ENCODE assay signal across 12 mouse cellular contexts in the genomic region with DNA sequence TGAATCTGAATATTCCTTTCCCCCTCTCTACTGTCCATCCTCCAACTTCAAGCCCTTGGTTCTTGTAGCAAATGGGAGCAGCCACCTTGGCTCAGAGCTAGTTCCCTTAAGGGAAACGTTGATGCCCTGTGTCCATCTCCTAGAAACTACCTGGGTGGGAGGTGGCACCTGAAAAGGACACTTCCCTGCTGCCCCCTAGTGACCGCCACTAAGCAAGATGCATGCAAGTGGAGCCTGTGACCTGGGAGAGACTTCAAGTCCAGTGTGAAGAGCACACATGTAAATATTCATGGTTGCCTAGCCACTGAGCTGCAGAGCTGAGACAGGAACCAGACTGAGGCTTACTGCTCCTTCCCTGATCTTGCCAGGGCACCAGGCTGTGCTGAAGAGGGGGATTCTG.
DNase-seq lines count a peak whose midpoint lies in the region; ATAC-seq and TF ChIP-seq lines count a peak whose summit lies in the region.
"Had no signal": no experiment of that assay in that cellular context is flagged by ENCODE, and none has a peak within 500 bp of the region (broad histone marks: within the 10 kb centered on the region; RNA-seq: fewer than 3 reads in every experiment).

No protein-coding gene starts in this region.

- H3K36me3 ChIP-seq in liver, postnatal 0 days (replicated peaks; ENCODE audit: insufficient read depth, low read length), result no peaks in the 10 kb centered on the region
- H3K36me3 ChIP-seq in liver, embryonic 11.5 days (ENCODE audit: control insufficient read depth, insufficient read depth, low read length), result no peaks in the 10 kb centered on the region
- H3K36me3 ChIP-seq in stomach, postnatal 0 days (ENCODE audit: control insufficient read depth, insufficient read depth, low read length), result no peaks in the 10 kb centered on the region
- H3K36me3 ChIP-seq in heart, embryonic 11.5 days (ENCODE audit: control insufficient read depth, insufficient read depth, low read length), result no peaks in the 10 kb centered on the region
- H3K36me3 ChIP-seq: heart, embryonic 13.5 days; limb, embryonic 15.5 days had no signal

- no peak for ATAC-seq in liver, postnatal 0 days
- no peak for ATAC-seq in liver, embryonic 11.5 days (replicated peaks; ENCODE audit: low FRiP score)
- ATAC-seq in stomach, postnatal 0 days (ENCODE audit: low FRiP score, low TSS enrichment), result no peak
- no peak for ATAC-seq in heart, embryonic 11.5 days (replicated peaks; ENCODE audit: insufficient number of reproducible peaks, low FRiP score, low TSS enrichment)
- ATAC-seq: midbrain, embryonic 16.5 days had no signal

- peak; percentile 27 for DNase-seq in embryo, embryonic 10.5 days (ENCODE audit: low spot score)
- DNase-seq in embryo, embryonic 11 days, result no peak
- peak; percentile 30 for DNase-seq in liver, postnatal 0 days
- no peak for DNase-seq in liver, embryonic 11.5 days (ENCODE audit: low spot score)
- DNase-seq in kidney, postnatal 10 days, result peak; percentile 67
- peak; percentile 33 for DNase-seq in stomach, postnatal 0 days (ENCODE audit: low spot score)
- DNase-seq in frontal cortex, postnatal 25 days (ENCODE audit: low spot score in 2 of 2), result no peak
- DNase-seq: adrenal gland, postnatal 14 days had no signal

- H3K4me3 ChIP-seq in liver, postnatal 0 days (ENCODE audit: low read depth, low read length), result no peak overlapping the region
- no peak overlapping the region for H3K4me3 ChIP-seq in liver, embryonic 11.5 days (ENCODE audit: low read depth, low read length)
- H3K4me3 ChIP-seq in stomach, postnatal 0 days (ENCODE audit: low read depth, low read length), result no peak overlapping the region
- H3K4me3 ChIP-seq in heart, embryonic 11.5 days (ENCODE audit: low read depth, low read length), result no peak overlapping the region
- H3K4me3 ChIP-seq: heart, embryonic 13.5 days; limb, embryonic 15.5 days had no signal

- 11% methylated on average over 2 of the region's 2 CpGs for WGBS in liver, postnatal 0 days (ENCODE audit: insufficient replicate concordance)
- WGBS in liver, embryonic 11.5 days, result 10% methylated on average over 2 of the region's 2 CpGs
- 18% methylated on average over 2 of the region's 2 CpGs for WGBS in stomach, postnatal 0 days
- 12% methylated on average over 2 of the region's 2 CpGs for WGBS in heart, embryonic 11.5 days (ENCODE audit: insufficient replicate concordance)

- H3K27ac ChIP-seq in liver, postnatal 0 days (ENCODE audit: low read depth), result no peak overlapping the region
- H3K27ac ChIP-seq in liver, embryonic 11.5 days (ENCODE audit: low read depth, low read length), result no peak overlapping the region
- H3K27ac ChIP-seq in stomach, postnatal 0 days (replicated peaks), result no peak overlapping the region
- H3K27ac ChIP-seq in heart, embryonic 11.5 days (ENCODE audit: low read depth, low read length), result no peak overlapping the region
- H3K27ac ChIP-seq: heart, embryonic 13.5 days; limb, embryonic 15.5 days had no signal

- no peaks in the 10 kb centered on the region for H3K27me3 ChIP-seq in liver, postnatal 0 days (ENCODE audit: insufficient read depth, low read length)
- H3K27me3 ChIP-seq in liver, embryonic 11.5 days (replicated peaks; ENCODE audit: control insufficient read depth, insufficient read depth, low read length), result no peaks in the 10 kb centered on the region
- H3K27me3 ChIP-seq in stomach, postnatal 0 days (ENCODE audit: control insufficient read depth, insufficient read depth, low read length), result peaks cover 3% of the 10 kb centered on the region; the same call in 1 of the 2 replicates
- no peaks in the 10 kb centered on the region for H3K27me3 ChIP-seq in heart, embryonic 11.5 days (ENCODE audit: control insufficient read depth, insufficient read depth, low read length)

- H3K4me1 ChIP-seq in liver, postnatal 0 days (ENCODE audit: insufficient read depth), result no peaks in the 10 kb centered on the region
- H3K4me1 ChIP-seq in liver, embryonic 11.5 days (replicated peaks; ENCODE audit: control insufficient read depth, insufficient read depth, low read length), result no peaks in the 10 kb centered on the region
- H3K4me1 ChIP-seq in stomach, postnatal 0 days (replicated peaks; ENCODE audit: control insufficient read depth, insufficient read depth), result no peaks in the 10 kb centered on the region
- H3K4me1 ChIP-seq in heart, embryonic 11.5 days (ENCODE audit: control insufficient read depth, insufficient read depth, low read length), result no peaks in the 10 kb centered on the region
- H3K4me1 ChIP-seq: heart, embryonic 13.5 days; limb, embryonic 15.5 days had no signal

- TF ChIP-seq EP300 in liver, postnatal 0 days (IDR thresholded peaks at IDR 0.05; ENCODE audit: low read depth), result no peak
- no peak for TF ChIP-seq EP300 in stomach, postnatal 0 days (optimal IDR thresholded peaks at IDR 0.05)

- no peak overlapping the region for H3K9ac ChIP-seq in liver, postnatal 0 days (replicated peaks)
- H3K9ac ChIP-seq in liver, embryonic 11.5 days (ENCODE audit: low read depth, low read length), result no peak overlapping the region
- no peak overlapping the region for H3K9ac ChIP-seq in stomach, postnatal 0 days (ENCODE audit: low read length)
- H3K9ac ChIP-seq in heart, embryonic 11.5 days (ENCODE audit: low read depth, low read length), result no peak overlapping the region
- H3K9ac ChIP-seq: heart, embryonic 13.5 days; limb, embryonic 15.5 days had no signal

- no peak overlapping the region for H3K4me2 ChIP-seq in liver, postnatal 0 days (ENCODE audit: low read depth, low read length)
- no peak overlapping the region for H3K4me2 ChIP-seq in liver, embryonic 11.5 days
- no peak overlapping the region for H3K4me2 ChIP-seq in stomach, postnatal 0 days (replicated peaks; ENCODE audit: low read depth)
- H3K4me2 ChIP-seq in heart, embryonic 11.5 days, result no peak overlapping the region
- H3K4me2 ChIP-seq: heart, embryonic 13.5 days; limb, embryonic 15.5 days had no signal

- peak; percentile 56 for TF ChIP-seq CTCF in liver, postnatal 0 days (IDR thresholded peaks at IDR 0.05; ENCODE audit: low read depth)
- peak; percentile 58 for TF ChIP-seq CTCF in stomach, postnatal 0 days (IDR thresholded peaks at IDR 0.05; ENCODE audit: low read depth)

- no peaks in the 10 kb centered on the region for H3K9me3 ChIP-seq in liver, postnatal 0 days (ENCODE audit: low read length)
- no peaks in the 10 kb centered on the region for H3K9me3 ChIP-seq in liver, embryonic 11.5 days (ENCODE audit: control insufficient read depth, low read length)
- H3K9me3 ChIP-seq in stomach, postnatal 0 days (ENCODE audit: control insufficient read depth, low read length), result no peaks in the 10 kb centered on the region
- H3K9me3 ChIP-seq in heart, embryonic 11.5 days (replicated peaks; ENCODE audit: control insufficient read depth, low read length), result no peaks in the 10 kb centered on the region
- H3K9me3 ChIP-seq: heart, embryonic 13.5 days; limb, embryonic 15.5 days had no signal

Comparison
In these comparisons a context has a peak if more than half of its experiments do, and no peak if none do; other contexts are left out.
1. DNase-seq: peak in embryo, embryonic 10.5 days (single experiment), liver, postnatal 0 days (single experiment), kidney, postnatal 10 days (single experiment) and stomach, postnatal 0 days (single experiment); none in embryo, embryonic 11 days (single experiment), liver, embryonic 11.5 days (single experiment) and frontal cortex, postnatal 25 days (0 of 2).